Mouse (Mus musculus) forebrain, embryonic 16.5 days (tissue): ENCODE data around the gene D930007J09Rik. TPM values are rescaled to one million over a fixed set of nuclear protein-coding genes. Genes with fewer than 3 reads are reported as not detected.
A peak's percentile ranks its signal among the peaks of the same experiment; 100 is the strongest.

Source experiments
- ATAC-seq: fragments of 200-750 bp; cut with Nextera tagmentation; 2 replicates; pipeline ENCODE4 v1.8.0; 2017; ENCODE audit warnings: mild to moderate bottlenecking, moderate library complexity
- H3K27ac ChIP-seq: fragments of 300-500 bp; sonication (generic); 2 replicates; pipeline ENCODE4 v1.5.1; 2014; ENCODE audit warnings: low read length, control low read depth
- H3K27me3 ChIP-seq: fragments of 300-500 bp; sonication (generic); replicated peaks from 2 replicates; pipeline ENCODE4 v1.6.1; 2014; ENCODE audit warnings: low read length; ENCODE audit not compliant: control insufficient read depth, insufficient read depth
- H3K36me3 ChIP-seq: fragments of 300-500 bp; sonication (generic); 2 replicates; pipeline ENCODE4 v1.6.1; 2014; ENCODE audit not compliant: control insufficient read depth, insufficient read depth
- H3K4me1 ChIP-seq: fragments of 300-500 bp; sonication (generic); replicated peaks from 2 replicates; pipeline ENCODE4 v1.6.1; 2014; ENCODE audit warnings: low read length; ENCODE audit not compliant: control insufficient read depth, insufficient read depth
- H3K4me2 ChIP-seq: fragments of 300-500 bp; sonication (generic); 2 replicates; pipeline ENCODE4 v1.6.1; 2014; ENCODE audit warnings: mild to moderate bottlenecking, low read length, control low read depth
- H3K4me3 ChIP-seq: fragments of 300-500 bp; sonication (generic); replicated peaks from 2 replicates; pipeline ENCODE4 v1.5.1; 2014; ENCODE audit warnings: mild to moderate bottlenecking, low read length, control low read depth
- H3K9ac ChIP-seq: fragments of 300-500 bp; sonication (generic); replicated peaks from 2 replicates; pipeline ENCODE4 v1.6.1; 2014; ENCODE audit warnings: low read depth, low read length, control low read depth
- H3K9me3 ChIP-seq: fragments of 300-500 bp; sonication (generic); 2 replicates; pipeline ENCODE4 v1.6.1; 2016; ENCODE audit warnings: low read length; ENCODE audit not compliant: control insufficient read depth
- WGBS: fragments of 180-500 bp; shearing (Covaris S2); extraction: QIAGEN DNeasy Blood & Tissue Kit; methylation state at CpG from one replicate; pipeline ENCODE4 v1.1.7; 2014; 5-methylcytosine and 5-hydroxymethylcytosine counted together
- polyA plus RNA-seq: library from polyadenylated mRNA; unstranded; fragments of >200 nt; fragmentation: Nextera tagmentation; extraction: Ambion mirVana; gene quantifications from 2 replicates; pipeline ENCODE4 v1.2.1, GENCODE M21; 2015

Gene D930007J09Rik
- polyA plus RNA-seq, 1 experiment from 2014 or later = not detected

GRCm38 (mm10) chr13:32834513-32834912, 31.9 kb upstream of the D930007J09Rik start:
- ATAC-seq = no peak
- no peaks in the 10 kb centered on the region for H3K36me3 ChIP-seq
- H3K4me2 ChIP-seq = no peak overlapping the region
- H3K9ac ChIP-seq = no peak overlapping the region
- no peaks in the 10 kb centered on the region for H3K27me3 ChIP-seq
- H3K4me1 ChIP-seq = no peaks in the 10 kb centered on the region
- H3K27ac ChIP-seq = no peak overlapping the region
- H3K4me3 ChIP-seq = no peak overlapping the region
- WGBS = 93% methylated on average over 5 of the region's 5 CpGs
- no peaks in the 10 kb centered on the region for H3K9me3 ChIP-seq

- Histone ChIP-seq H3K36me3 (no peaks in the 10 kb centered on the region), H3K9ac (no peak overlapping the region), H3K4me1 (no peaks in the 10 kb centered on the region), H3K27me3 (no peaks in the 10 kb centered on the region), H3K27ac (no peak overlapping the region), H3K9me3 (no peaks in the 10 kb centered on the region), H3K4me3 (no peak overlapping the region), H3K4me2 (no peak overlapping the region)
- WGBS = 65% methylated on average over 6 of the region's 6 CpGs
- ATAC-seq = no peak
Observed at GRCm38 (mm10) chr13:32833237-32833636, 30.6 kb upstream of the D930007J09Rik start.

- no peak for ATAC-seq
- Histone ChIP-seq H3K27ac (no peak overlapping the region), H3K9me3 (no peaks in the 10 kb centered on the region), H3K4me3 (no peak overlapping the region), H3K36me3 (no peaks in the 10 kb centered on the region), H3K27me3 (no peaks in the 10 kb centered on the region), H3K9ac (no peak overlapping the region), H3K4me1 (no peaks in the 10 kb centered on the region), H3K4me2 (no peak overlapping the region)
- WGBS = 69% methylated on average over 3 of the region's 3 CpGs
Observed at GRCm38 (mm10) chr13:32832776-32833175, 30.1 kb upstream of the D930007J09Rik start.

GRCm38 (mm10) chr13:32831505-32832273, 29.0 kb upstream of the D930007J09Rik start:
- no peaks in the 10 kb centered on the region for H3K4me1 ChIP-seq
- no peak overlapping the region for H3K4me2 ChIP-seq
- H3K27ac ChIP-seq = no peak overlapping the region
- H3K27me3 ChIP-seq = no peaks in the 10 kb centered on the region
- WGBS = 87% methylated on average over 3 of the region's 3 CpGs
- H3K9me3 ChIP-seq = no peaks in the 10 kb centered on the region
- ATAC-seq = no peak
- no peak overlapping the region for H3K9ac ChIP-seq
- no peaks in the 10 kb centered on the region for H3K36me3 ChIP-seq
- H3K4me3 ChIP-seq = no peak overlapping the region

GRCm38 (mm10) chr13:32828886-32829285, 26.2 kb upstream of the D930007J09Rik start:
- WGBS = 89% methylated on average over 4 of the region's 4 CpGs

GRCm38 (mm10) chr13:32827951-32828350, 25.3 kb upstream of the D930007J09Rik start:
- Histone ChIP-seq H3K27me3 (no peaks in the 10 kb centered on the region), H3K4me2 (no peak overlapping the region), H3K9me3 (no peaks in the 10 kb centered on the region), H3K36me3 (no peaks in the 10 kb centered on the region), H3K9ac (no peak overlapping the region), H3K4me1 (no peaks in the 10 kb centered on the region), H3K4me3 (no peak overlapping the region), H3K27ac (no peak overlapping the region)
- peak; percentile 53; the same call in 1 of the 2 replicates for ATAC-seq
- 62% methylated on average over 4 of the region's 4 CpGs for WGBS

More at GRCm38 (mm10) chr13:32828886-32829285, 26.2 kb upstream of the D930007J09Rik start:
- Histone ChIP-seq H3K27ac (no peak overlapping the region), H3K36me3 (no peaks in the 10 kb centered on the region), H3K4me2 (no peak overlapping the region), H3K4me3 (no peak overlapping the region), H3K9ac (no peak overlapping the region), H3K4me1 (no peaks in the 10 kb centered on the region), H3K9me3 (no peaks in the 10 kb centered on the region), H3K27me3 (no peaks in the 10 kb centered on the region)
- no peak for ATAC-seq

- H3K36me3 ChIP-seq = no peaks in the 10 kb centered on the region
- no peaks in the 10 kb centered on the region for H3K9me3 ChIP-seq
- H3K27me3 ChIP-seq = no peaks in the 10 kb centered on the region
- 83% methylated on average over 3 of the region's 3 CpGs for whole genome bisulfite sequencing
- H3K9ac ChIP-seq = no peak overlapping the region
- H3K27ac ChIP-seq = no peak overlapping the region
- no peak overlapping the region for H3K4me2 ChIP-seq
- H3K4me3 ChIP-seq = no peak overlapping the region
- H3K4me1 ChIP-seq = no peaks in the 10 kb centered on the region
- no peak for ATAC-seq
Observed at GRCm38 (mm10) chr13:32827111-32827822, 24.6 kb upstream of the D930007J09Rik start.

- no peaks in the 10 kb centered on the region for H3K9me3 ChIP-seq
- H3K27me3 ChIP-seq = no peaks in the 10 kb centered on the region
- no peak overlapping the region for H3K4me3 ChIP-seq
- ATAC-seq = no peak
- H3K27ac ChIP-seq = no peak overlapping the region
- no peaks in the 10 kb centered on the region for H3K4me1 ChIP-seq
- no peak overlapping the region for H3K9ac ChIP-seq
- WGBS = 94% methylated on average over 8 of the region's 8 CpGs
- peaks cover 6% of the 10 kb centered on the region for H3K36me3 ChIP-seq
- H3K4me2 ChIP-seq = no peak overlapping the region
Observed at GRCm38 (mm10) chr13:32825546-32825945, 22.9 kb upstream of the D930007J09Rik start.

GRCm38 (mm10) chr13:32824377-32825330, 22.0 kb upstream of the D930007J09Rik start:
- H3K4me3 ChIP-seq = no peak overlapping the region
- no peaks in the 10 kb centered on the region for H3K4me1 ChIP-seq
- no peaks in the 10 kb centered on the region for H3K9me3 ChIP-seq
- WGBS = 76% methylated on average over 6 of the region's 6 CpGs
- peaks cover 6% of the 10 kb centered on the region for H3K36me3 ChIP-seq
- no peak for ATAC-seq
- H3K9ac ChIP-seq = no peak overlapping the region
- H3K27ac ChIP-seq = no peak overlapping the region
- no peak overlapping the region for H3K4me2 ChIP-seq
- no peaks in the 10 kb centered on the region for H3K27me3 ChIP-seq
